Mouse (Mus musculus) ES-E14 (cell line): ENCODE measurements around the gene Galnt14. TPM values are rescaled to one million over a fixed set of nuclear protein-coding genes. Genes with fewer than 3 reads are reported as not detected.
A peak's percentile ranks its signal among the peaks of the same experiment; 100 is the strongest.

Experiments
- DNase-seq: peaks from one replicate; pipeline ENCODE4 v3.0.0-alpha.2; 2013; ENCODE audit warnings: low read depth, low spot score
- H3K27ac ChIP-seq: 2 replicates; pipeline ENCODE4 v1.5.1; 2012; ENCODE audit warnings: low read depth, mild to moderate bottlenecking, low read length, moderate library complexity, mixed read lengths; ENCODE audit not compliant: poor library complexity, insufficient read depth, severe bottlenecking
- H3K36me3 ChIP-seq: 2 replicates; pipeline ENCODE4 v1.6.1; 2012; ENCODE audit warnings: mild to moderate bottlenecking, low read length, moderate library complexity, mixed read lengths; ENCODE audit not compliant: control insufficient read depth, poor library complexity, insufficient read depth, severe bottlenecking
- H3K4me1 ChIP-seq, 2 experiments: fragments of 150-350 bp in 1 of 2; sonication (generic) in 1 of 2; 2 replicates each; pipeline ENCODE4 v1.6.1; 2012; ENCODE audit warnings: low read length in 2 of 2, mild to moderate bottlenecking in 1 of 2, mixed read lengths in 1 of 2; ENCODE audit not compliant: control insufficient read depth in 2 of 2, insufficient read depth in 2 of 2, poor library complexity in 1 of 2
- H3K4me3 ChIP-seq, 2 experiments: fragments of 150-350 bp in 1 of 2; sonication (generic) in 1 of 2; 2 replicates each; pipeline ENCODE4 v1.5.1; 2012; ENCODE audit warnings: low read length in 2 of 2, low read depth in 1 of 2, mild to moderate bottlenecking in 1 of 2, mixed read lengths in 1 of 2; ENCODE audit not compliant: insufficient read depth in 1 of 2, poor library complexity in 1 of 2, severe bottlenecking in 1 of 2
- H3K9ac ChIP-seq: 2 replicates; pipeline ENCODE4 v1.6.1; 2012; ENCODE audit warnings: low read depth, mild to moderate bottlenecking, low read length, mixed read lengths; ENCODE audit not compliant: poor library complexity, insufficient read depth, severe bottlenecking
- H3K9me3 ChIP-seq: fragments of 150-350 bp; sonication (generic); 2 replicates; pipeline ENCODE4 v1.6.1; 2012; ENCODE audit warnings: low read depth, mild to moderate bottlenecking, low read length; ENCODE audit not compliant: control insufficient read depth, insufficient read depth
- CHD2 ChIP-seq: IDR thresholded peaks from 2 replicates; pipeline ENCODE4 v1.6.1; 2014; ENCODE audit warnings: mild to moderate bottlenecking, low read depth, low read length, inconsistent platforms
- HCFC1 ChIP-seq: IDR thresholded peaks from 2 replicates; pipeline ENCODE4 v1.6.1; 2012; ENCODE audit warnings: low read length, inconsistent platforms, borderline replicate concordance; ENCODE audit not compliant: insufficient read depth
- MAFK ChIP-seq: IDR thresholded peaks from 2 replicates; pipeline ENCODE4 v1.6.1; 2014; ENCODE audit warnings: mild to moderate bottlenecking, low read depth, low read length, inconsistent platforms; ENCODE audit not compliant: insufficient read depth
- ZC3H11A ChIP-seq: IDR thresholded peaks from 2 replicates; pipeline ENCODE4 v1.6.1; 2012; ENCODE audit warnings: low read depth, mild to moderate bottlenecking, inconsistent platforms, low read length, borderline replicate concordance
- ZNF384 ChIP-seq: IDR thresholded peaks from 2 replicates; pipeline ENCODE4 v1.6.1; 2012; ENCODE audit warnings: low read depth, low read length, inconsistent platforms
- in situ Hi-C, 2 experiments: fragments of 600-800 bp; cut with MboI; formaldehyde crosslinking; loops; one replicate each; pipeline ENCODE4 v1.15.1; 2025; ENCODE audit warnings: low sequenced_read_pairs in 2 of 2, inconsistent platforms in 1 of 2; ENCODE audit not compliant: unreplicated experiment in 2 of 2
- total RNA-seq: library from RNA; depleted of rRNA; stranded (reverse); fragments of 300-350 nt; gene quantifications from 2 replicates; pipeline ENCODE4 v1.2.3, GENCODE M21; 2012

Galnt14 gene
- total RNA-seq, 1 experiment, result 4.6 TPM

DNA sequence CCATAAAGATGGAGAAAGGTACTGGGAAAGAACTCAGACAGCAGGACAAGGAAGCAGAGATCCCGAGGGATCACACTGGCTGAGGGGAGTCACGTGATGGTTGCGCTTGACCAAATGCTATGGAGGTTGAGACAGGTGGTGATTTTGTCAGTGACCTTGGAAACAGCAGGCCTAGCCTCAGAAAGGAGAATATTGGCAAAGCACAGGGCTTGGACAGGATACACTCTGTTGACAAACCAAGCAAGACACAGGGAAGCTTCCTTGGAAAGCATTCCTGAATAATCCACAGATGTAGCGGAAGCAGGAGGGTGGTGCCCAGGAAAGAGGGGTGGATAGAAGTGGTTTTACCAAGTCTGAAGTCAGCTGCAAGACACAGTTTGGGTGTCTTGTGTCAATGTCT lies 206.1 kb downstream of the Galnt14 start:
- DNase-seq, result no peak
- Histone ChIP-seq H3K4me3 (no peak overlapping the region), H3K4me1 (no peaks in the 10 kb centered on the region), H3K9ac (no peak overlapping the region), H3K9me3 (no peaks in the 10 kb centered on the region), H3K36me3 (no peaks in the 10 kb centered on the region), H3K27ac (no peak overlapping the region)
- no peak for TF ChIP-seq CHD2
- no peak for TF ChIP-seq HCFC1
- TF ChIP-seq MAFK, result no peak
- no peak for TF ChIP-seq ZNF384
- no peak for TF ChIP-seq ZC3H11A
- in situ Hi-C loops, result no loop called here

DNA sequence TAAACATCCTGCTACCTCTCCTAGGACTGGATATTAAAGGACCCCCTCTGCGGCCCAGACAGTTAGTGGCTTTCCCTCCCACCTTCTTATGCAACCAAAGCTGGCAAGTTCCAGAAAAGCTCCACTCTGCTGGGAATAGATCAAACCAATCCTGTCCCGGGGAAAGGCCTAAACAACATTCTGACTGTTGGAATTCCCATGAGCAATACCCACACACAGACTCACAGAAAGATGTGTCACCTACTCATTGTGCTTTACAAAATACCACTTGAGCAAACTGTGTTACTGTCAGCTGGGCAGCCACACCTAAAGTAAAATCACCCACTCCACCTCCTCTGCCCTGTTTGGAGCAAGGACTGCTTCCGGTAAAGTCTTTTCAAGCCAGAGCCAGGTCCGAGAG lies 207.6 kb downstream of the Galnt14 start:
- H3K9ac ChIP-seq, result no peak overlapping the region
- H3K4me3 ChIP-seq, result no peak overlapping the region
- TF ChIP-seq ZC3H11A, result no peak
- TF ChIP-seq HCFC1, result no peak
- TF ChIP-seq CHD2, result no peak
- no peak for TF ChIP-seq ZNF384
- no peak for TF ChIP-seq MAFK
- in situ Hi-C loops, result no loop called here
- no peak for DNase-seq
- H3K9me3 ChIP-seq, result no peaks in the 10 kb centered on the region
- no peaks in the 10 kb centered on the region for H3K36me3 ChIP-seq
- H3K4me1 ChIP-seq, result no peaks in the 10 kb centered on the region
- H3K27ac ChIP-seq, result no peak overlapping the region

DNA sequence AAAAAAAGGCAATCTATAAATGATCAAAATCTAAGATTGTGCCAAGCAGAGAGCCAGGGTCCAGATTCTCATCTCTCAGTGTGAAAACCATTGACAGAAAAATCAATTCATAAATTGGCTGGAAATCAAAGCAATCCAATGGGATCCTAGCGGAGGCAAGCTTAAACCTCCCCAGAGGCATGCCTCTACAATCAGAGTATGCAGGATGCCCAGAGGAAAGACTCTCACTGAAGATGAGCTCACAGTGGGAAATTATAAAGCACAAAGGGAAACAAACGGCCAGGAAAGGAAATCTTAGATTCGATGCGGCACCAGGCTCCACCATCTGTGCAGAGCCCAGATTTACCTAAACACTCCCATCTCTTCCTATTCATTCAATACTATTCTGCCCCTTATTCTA lies 220.7 kb downstream of the Galnt14 start:
- DNase-seq, result no peak
- no peak overlapping the region for H3K4me3 ChIP-seq
- H3K9ac ChIP-seq, result no peak overlapping the region
- in situ Hi-C loops, result no loop called here
- H3K9me3 ChIP-seq, result no peaks in the 10 kb centered on the region
- H3K4me1 ChIP-seq, result no peaks in the 10 kb centered on the region
- H3K36me3 ChIP-seq, result no peaks in the 10 kb centered on the region
- TF ChIP-seq ZNF384, result no peak
- no peak for TF ChIP-seq MAFK
- TF ChIP-seq ZC3H11A, result no peak
- no peak for TF ChIP-seq HCFC1
- no peak for TF ChIP-seq CHD2
- no peak overlapping the region for H3K27ac ChIP-seq

DNA sequence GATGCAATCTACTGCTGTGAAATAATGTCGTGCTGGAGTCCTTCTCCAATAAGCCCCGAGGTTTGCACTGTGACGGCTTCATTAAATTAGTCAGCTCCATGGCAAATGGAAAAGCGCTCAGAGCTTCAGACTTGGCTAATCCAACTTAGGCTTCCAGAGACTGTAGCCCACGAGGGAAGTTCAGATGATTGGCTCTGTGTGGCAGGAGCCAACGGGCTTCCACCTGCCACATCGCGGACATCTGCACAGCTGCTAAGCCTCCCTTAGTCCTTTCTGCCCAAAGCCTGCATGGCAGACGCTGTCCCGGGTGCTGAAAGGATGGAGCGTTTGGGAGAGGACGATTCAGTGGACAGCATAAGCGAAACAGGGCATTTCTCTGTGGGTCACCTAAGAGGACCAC lies 222.5 kb downstream of the Galnt14 start:
- peak; percentile 36 for DNase-seq
- Histone ChIP-seq H3K27ac (no peak overlapping the region), H3K9ac (no peak overlapping the region), H3K36me3 (no peaks in the 10 kb centered on the region), H3K9me3 (no peaks in the 10 kb centered on the region), H3K4me1 (no peaks in the 10 kb centered on the region), H3K4me3 (no peak overlapping the region)
- in situ Hi-C loops, result no loop called here
- no peak for TF ChIP-seq ZNF384
- TF ChIP-seq ZC3H11A, result no peak
- TF ChIP-seq HCFC1, result no peak
- no peak for TF ChIP-seq CHD2
- no peak for TF ChIP-seq MAFK

DNA sequence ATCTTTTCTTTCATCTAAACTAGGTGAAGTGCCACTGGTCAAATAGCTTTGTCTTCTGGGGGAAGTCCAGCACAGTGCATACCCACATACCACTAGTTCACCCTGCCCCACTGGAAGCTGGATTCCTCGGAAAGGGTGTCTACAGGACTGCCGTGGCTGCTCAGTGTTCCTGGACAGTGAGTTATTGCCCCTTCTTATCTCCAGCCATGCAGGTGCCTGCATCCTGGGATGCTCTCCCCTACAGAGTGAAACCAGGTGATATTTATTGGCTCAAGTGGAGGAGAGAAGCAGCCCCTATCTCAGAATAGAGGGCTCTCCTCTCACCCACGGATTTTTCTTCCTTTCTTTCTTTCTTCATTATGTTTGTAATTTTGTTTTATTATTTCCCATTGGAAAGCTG lies 222.9 kb downstream of the Galnt14 start:
- in situ Hi-C loops, result no loop called here
- H3K27ac ChIP-seq, result no peak overlapping the region
- TF ChIP-seq MAFK (no peak), ZNF384 (no peak), CHD2 (no peak), ZC3H11A (no peak), HCFC1 (no peak)

More for the DNA sequence above, 222.9 kb downstream of the Galnt14 start:
- Histone ChIP-seq H3K36me3 (no peaks in the 10 kb centered on the region), H3K4me3 (no peak overlapping the region), H3K9ac (no peak overlapping the region), H3K4me1 (no peaks in the 10 kb centered on the region), H3K9me3 (no peaks in the 10 kb centered on the region)
- DNase-seq, result no peak
